Mouse (Mus musculus): ENCODE data around the gene Rad18. TPM values are rescaled to one million over a fixed set of nuclear protein-coding genes. Genes with fewer than 3 reads are reported as not detected.
"Not testable (repeated sequence)": the region's sequence is repeated elsewhere in the genome, so short reads cannot be mapped to it uniquely, and the experiment has no call there.

Rad18 gene
- polyA plus RNA-seq, 1 experiment from 2014 or later: 54.5 TPM

DNA sequence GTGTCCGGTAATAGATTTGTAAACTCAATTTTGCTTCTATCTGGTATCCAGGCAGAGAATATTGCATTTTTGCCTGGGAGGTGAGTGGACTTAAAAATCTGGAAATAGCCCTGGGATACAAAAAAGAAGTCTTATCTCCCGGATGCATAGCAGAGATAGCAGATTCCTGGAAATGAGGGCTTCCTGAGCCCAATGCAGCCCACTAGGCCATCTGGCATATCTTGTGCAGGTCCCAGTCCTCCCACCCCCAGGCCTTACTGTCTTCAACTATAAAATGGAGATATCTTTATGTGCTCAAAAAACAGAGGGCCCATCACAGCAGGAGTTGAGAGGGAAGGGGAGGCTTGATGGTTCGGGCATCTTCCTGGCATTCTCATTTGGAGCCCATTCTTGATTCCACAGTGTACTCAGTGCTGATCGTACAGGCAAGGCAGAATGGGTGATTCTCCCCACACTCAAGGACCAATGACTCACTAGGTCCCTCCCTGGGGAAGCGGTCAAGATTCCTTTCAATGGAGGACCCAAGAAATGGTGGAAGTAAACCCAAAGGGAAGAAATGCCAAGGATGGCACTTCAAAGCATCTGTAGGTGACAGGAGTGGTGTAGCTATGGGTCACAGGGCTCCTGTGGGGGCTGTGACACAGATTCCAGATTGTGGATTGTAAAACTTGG is 24.1 kb upstream of the Rad18 start:
- no peaks in the 10 kb centered on the region for H3K27me3 ChIP-seq (replicated peaks; ENCODE audit: low read depth, poor library complexity, severe bottlenecking)
- peaks cover 21% of the 10 kb centered on the region for H3K36me3 ChIP-seq (replicated peaks)
- H3K27ac ChIP-seq (replicated peaks): no peak overlapping the region
- no peak overlapping the region for H3K4me3 ChIP-seq
- WGBS: 94% methylated on average over 5 of the region's 5 CpGs
- no peak for DNase-seq (ENCODE audit: low spot score)
- H3K9me3 ChIP-seq: no peaks in the 10 kb centered on the region
- 0 out of 2 replicates have a peak, but pooled peaks cover 6% of the 10 kb centered on the region for H3K4me1 ChIP-seq

DNA sequence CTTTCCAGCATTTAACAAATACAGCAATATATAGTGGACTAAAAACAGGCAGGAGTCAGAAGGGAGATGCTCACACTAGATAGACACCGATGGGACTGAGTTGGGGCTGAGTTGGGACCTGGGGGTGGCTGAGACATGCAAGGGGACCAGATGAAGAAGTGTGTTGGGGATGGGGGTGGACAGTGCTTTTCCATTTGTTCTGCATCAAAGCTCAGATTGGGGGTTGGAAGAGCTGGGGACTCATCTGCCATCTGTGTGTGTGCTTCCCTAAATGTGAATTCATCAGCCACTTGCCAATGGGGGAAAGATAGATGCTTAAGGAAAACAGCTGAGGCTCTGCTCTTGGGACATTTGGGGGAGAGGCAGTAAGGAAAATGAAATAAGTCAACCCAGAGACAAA is 23.5 kb upstream of the Rad18 start:
- Histone ChIP-seq H3K4me3 (no peak overlapping the region), H3K36me3 (replicated peaks) (peaks cover 21% of the 10 kb centered on the region), H3K4me1 (0 out of 2 replicates have a peak, but pooled peaks cover 6% of the 10 kb centered on the region), H3K27me3 (replicated peaks; ENCODE audit: low read depth, poor library complexity, severe bottlenecking) (no peaks in the 10 kb centered on the region), H3K27ac (replicated peaks) (no peak overlapping the region), H3K9me3 (no peaks in the 10 kb centered on the region)
- 97% methylated on average over 1 of the region's 1 CpGs for WGBS
- no peak for DNase-seq (ENCODE audit: low spot score)

DNA sequence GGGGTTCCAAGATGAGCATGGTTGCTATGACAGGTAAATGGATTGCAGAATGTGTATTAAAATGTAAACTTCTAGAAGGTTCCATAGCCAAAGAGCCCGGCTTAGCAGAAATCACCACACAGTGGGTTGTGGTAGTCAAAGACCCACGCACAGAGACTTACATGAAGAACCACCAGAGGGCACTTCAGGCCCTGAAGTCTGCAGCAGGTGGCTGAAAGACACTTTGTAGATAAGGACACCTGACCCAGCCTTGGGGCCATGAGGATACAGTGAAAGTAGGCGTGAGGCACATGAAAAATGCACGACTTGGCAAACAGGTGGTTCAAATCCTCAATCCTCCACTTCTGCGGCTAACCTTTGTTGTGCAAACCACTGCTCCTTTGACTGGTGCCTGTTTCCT is 20.7 kb upstream of the Rad18 start:
- no peak overlapping the region for H3K27ac ChIP-seq (replicated peaks)
- DNase-seq (ENCODE audit: low spot score): peak; percentile 19
- WGBS: 65% methylated on average over 5 of the region's 5 CpGs

DNA sequence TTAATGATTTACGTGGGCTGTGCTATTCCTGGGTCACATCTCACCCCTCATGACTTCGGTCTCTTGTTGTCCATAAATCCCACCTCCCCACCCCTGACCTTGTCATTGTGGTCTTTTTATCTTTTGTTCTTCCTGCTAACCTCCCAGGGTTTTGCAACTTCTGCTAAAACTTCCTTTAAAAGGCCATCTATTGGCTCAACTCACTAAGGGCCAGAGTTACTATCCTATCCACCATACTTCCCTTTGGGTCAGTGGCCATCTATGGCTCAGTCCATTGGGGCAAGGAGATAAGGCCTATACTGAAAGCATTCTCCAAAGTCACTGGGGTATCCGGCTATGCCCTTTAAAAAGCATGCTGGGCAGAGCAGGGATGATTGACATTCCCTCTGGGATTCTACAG is 17.5 kb upstream of the Rad18 start:
- no peaks in the 10 kb centered on the region for H3K27me3 ChIP-seq (replicated peaks; ENCODE audit: low read depth, poor library complexity, severe bottlenecking)
- no peak overlapping the region for H3K27ac ChIP-seq (replicated peaks)
- WGBS: 85% methylated on average over 3 of the region's 3 CpGs
- no peak for DNase-seq (ENCODE audit: low spot score)
- no peak overlapping the region for H3K4me3 ChIP-seq
- no peaks in the 10 kb centered on the region; the same call in 1 of the 2 replicates for H3K9me3 ChIP-seq
- H3K36me3 ChIP-seq (replicated peaks): no peaks in the 10 kb centered on the region
- no peaks in the 10 kb centered on the region for H3K4me1 ChIP-seq

More for the DNA sequence above, 20.7 kb upstream of the Rad18 start:
- Histone ChIP-seq H3K4me3 (no peak overlapping the region), H3K9me3 (no peaks in the 10 kb centered on the region; the same call in 1 of the 2 replicates), H3K4me1 (no peaks in the 10 kb centered on the region), H3K27me3 (replicated peaks; ENCODE audit: low read depth, poor library complexity, severe bottlenecking) (no peaks in the 10 kb centered on the region), H3K36me3 (replicated peaks) (peaks cover 9% of the 10 kb centered on the region)

DNA sequence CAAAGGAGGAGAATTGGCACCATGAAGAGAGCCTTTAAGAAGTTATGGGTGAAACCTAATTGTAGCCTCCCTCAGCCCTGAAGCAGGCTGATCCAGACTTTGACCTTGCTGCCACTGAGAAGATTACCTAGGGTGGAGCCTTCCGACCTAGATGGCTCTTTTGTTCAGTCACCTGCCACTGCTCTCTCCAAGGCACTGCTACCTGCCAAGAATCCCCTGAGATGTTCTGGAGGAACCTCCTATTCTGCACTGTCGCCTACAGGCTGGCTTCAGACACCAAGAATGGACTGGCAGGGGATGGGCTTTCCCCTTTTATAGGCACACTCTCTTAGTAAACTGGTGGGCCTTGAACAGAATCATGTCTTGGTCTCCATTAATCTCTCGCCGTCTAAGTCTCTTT is 5.8 kb upstream of the Rad18 start:
- not testable (repeated sequence) for H3K9me3 ChIP-seq; H3K4me1 ChIP-seq; DNase-seq (ENCODE audit: low spot score); H3K36me3 ChIP-seq (replicated peaks); H3K27ac ChIP-seq (replicated peaks); H3K4me3 ChIP-seq
- 84% methylated on average over 4 of the region's 4 CpGs for WGBS
- peaks cover 16% of the 10 kb centered on the region for H3K27me3 ChIP-seq (replicated peaks; ENCODE audit: low read depth, poor library complexity, severe bottlenecking)

DNA sequence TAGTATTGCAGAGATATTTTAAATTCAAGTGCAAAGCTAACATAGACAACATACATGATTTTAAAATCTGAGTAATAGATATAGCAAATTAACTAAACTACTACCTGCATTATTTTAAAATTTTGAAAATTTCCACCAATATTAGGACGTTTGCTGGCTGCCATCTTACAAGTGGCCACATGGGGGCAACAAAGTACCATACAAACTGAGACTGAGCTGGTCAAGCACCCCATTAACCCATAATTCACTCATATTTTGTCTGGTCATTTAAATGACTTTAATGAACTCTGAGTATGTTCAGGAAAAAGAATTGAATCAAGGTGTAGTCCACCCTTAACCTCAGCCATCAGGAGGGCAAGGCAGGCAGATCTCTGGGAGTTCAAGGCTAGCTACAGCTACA is 3.9 kb upstream of the Rad18 start:
- Histone ChIP-seq H3K4me3 (no peak overlapping the region), H3K4me1 (peaks cover 6% of the 10 kb centered on the region), H3K27me3 (replicated peaks; ENCODE audit: low read depth, poor library complexity, severe bottlenecking) (peaks cover 19% of the 10 kb centered on the region), H3K36me3 (replicated peaks) (no peaks in the 10 kb centered on the region), H3K27ac (replicated peaks) (no peak overlapping the region), H3K9me3 (no peaks in the 10 kb centered on the region)
- 3% methylated on average over 1 of the region's 1 CpGs for WGBS
- peak; percentile 59 for DNase-seq (ENCODE audit: low spot score)

DNA sequence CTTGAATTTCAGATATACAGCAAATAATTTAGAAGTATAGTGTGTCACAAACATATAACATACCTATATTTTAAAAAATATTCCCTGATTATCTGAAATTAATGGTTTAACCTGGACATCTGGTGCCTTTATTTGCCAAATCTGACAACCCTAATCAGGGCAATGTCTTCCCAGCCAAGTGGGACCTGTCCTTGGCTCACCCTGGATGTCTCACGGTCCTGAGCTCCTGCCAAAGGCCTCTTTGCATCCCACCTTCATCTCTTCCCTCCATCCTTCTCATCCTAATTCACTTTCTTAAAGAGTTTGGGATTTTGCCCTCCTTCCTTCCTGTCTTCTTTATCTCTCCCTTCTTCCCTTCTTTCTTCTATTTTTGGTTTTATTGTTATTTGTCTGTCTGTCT is 2.6 kb upstream of the Rad18 start:
- WGBS: 71% methylated on average over 1 of the region's 1 CpGs
- Histone ChIP-seq H3K27me3 (replicated peaks; ENCODE audit: low read depth, poor library complexity, severe bottlenecking) (peaks cover 19% of the 10 kb centered on the region), H3K9me3 (no peaks in the 10 kb centered on the region)

DNA sequence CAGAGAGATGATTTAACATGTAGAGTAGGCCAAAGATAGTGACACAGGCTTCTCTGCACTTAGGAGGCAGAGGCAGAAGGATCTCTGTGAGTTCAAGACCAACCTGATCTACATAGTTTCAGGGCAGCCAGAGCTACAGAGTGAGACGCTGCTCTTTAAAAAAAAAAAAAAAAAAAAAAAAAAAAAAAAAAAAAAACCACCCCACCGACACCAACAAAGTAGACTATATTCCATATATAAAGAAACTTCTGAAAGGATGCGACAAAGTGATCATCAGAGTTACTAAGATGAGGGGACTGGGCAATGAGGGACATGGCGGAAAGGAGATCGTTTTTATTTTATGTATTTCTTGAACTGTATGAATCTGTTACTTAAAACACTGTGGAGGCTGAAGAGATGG is 2.0 kb downstream of the Rad18 start:
- Histone ChIP-seq H3K4me3 (no peak overlapping the region), H3K9me3 (no peaks in the 10 kb centered on the region), H3K27ac (replicated peaks) (no peak overlapping the region), H3K4me1 (peaks cover 10% of the 10 kb centered on the region), H3K27me3 (replicated peaks; ENCODE audit: low read depth, poor library complexity, severe bottlenecking) (peaks cover 19% of the 10 kb centered on the region), H3K36me3 (replicated peaks) (peaks cover 29% of the 10 kb centered on the region)
- WGBS: 92% methylated on average over 5 of the region's 5 CpGs
- DNase-seq (ENCODE audit: low spot score): no peak

More for the DNA sequence above, 2.6 kb upstream of the Rad18 start:
- Histone ChIP-seq H3K4me1 (peaks cover 10% of the 10 kb centered on the region), H3K27ac (replicated peaks) (no peak overlapping the region), H3K36me3 (replicated peaks) (no peaks in the 10 kb centered on the region), H3K4me3 (no peak overlapping the region)
- no peak for DNase-seq (ENCODE audit: low spot score)

DNA sequence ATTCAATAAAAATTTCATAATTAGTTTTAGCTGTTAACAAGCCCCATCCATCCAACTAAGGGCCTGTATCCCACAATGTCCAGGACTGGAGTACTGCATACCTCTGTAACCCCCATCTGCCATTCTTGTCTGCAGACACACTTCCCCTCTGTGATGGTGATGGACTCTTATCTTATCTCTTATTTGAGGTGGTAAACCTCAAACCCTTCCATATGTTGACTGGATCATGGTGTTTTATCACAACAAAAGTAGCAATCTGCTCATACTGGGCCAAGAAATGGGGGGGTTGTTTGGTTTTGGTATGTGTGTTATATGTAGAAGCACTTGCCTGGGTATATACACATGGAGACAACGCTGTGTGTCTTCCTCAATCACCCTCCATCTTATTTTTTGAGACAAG is 5.0 kb downstream of the Rad18 start:
- Histone ChIP-seq H3K36me3 (replicated peaks) (peaks cover 46% of the 10 kb centered on the region), H3K9me3 (no peaks in the 10 kb centered on the region), H3K4me1 (peaks cover 10% of the 10 kb centered on the region), H3K27me3 (replicated peaks; ENCODE audit: low read depth, poor library complexity, severe bottlenecking) (no peaks in the 10 kb centered on the region), H3K27ac (replicated peaks) (no peak overlapping the region), H3K4me3 (no peak overlapping the region)
- WGBS: 100% methylated on average over 1 of the region's 1 CpGs
- DNase-seq (ENCODE audit: low spot score): no peak

DNA sequence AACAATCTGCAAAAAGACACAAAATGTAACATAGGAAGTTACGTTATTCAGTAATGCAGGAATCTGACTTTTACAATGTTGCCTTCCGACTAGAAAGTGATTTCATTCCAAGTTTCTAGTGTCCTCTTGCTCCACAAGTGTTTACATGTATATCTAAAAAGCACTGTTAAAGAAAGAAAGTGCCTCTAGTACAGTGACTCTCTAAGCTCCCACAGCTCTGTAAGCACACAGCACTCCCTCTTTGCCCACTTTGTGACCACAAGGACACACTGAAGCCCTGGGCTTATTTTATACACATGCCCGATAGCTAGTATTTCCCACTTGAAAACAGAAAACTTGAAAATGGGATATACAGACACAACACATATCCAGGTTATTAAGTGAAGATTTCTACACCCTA is 8.5 kb downstream of the Rad18 start:
- no peak overlapping the region for H3K4me3 ChIP-seq
- peaks cover 66% of the 10 kb centered on the region for H3K36me3 ChIP-seq (replicated peaks)
- no peak overlapping the region for H3K27ac ChIP-seq (replicated peaks)
- H3K4me1 ChIP-seq: no peaks in the 10 kb centered on the region
- WGBS: 96% methylated on average over 3 of the region's 3 CpGs
- DNase-seq (ENCODE audit: low spot score): no peak
- H3K9me3 ChIP-seq: no peaks in the 10 kb centered on the region
- no peaks in the 10 kb centered on the region for H3K27me3 ChIP-seq (replicated peaks; ENCODE audit: low read depth, poor library complexity, severe bottlenecking)

DNA sequence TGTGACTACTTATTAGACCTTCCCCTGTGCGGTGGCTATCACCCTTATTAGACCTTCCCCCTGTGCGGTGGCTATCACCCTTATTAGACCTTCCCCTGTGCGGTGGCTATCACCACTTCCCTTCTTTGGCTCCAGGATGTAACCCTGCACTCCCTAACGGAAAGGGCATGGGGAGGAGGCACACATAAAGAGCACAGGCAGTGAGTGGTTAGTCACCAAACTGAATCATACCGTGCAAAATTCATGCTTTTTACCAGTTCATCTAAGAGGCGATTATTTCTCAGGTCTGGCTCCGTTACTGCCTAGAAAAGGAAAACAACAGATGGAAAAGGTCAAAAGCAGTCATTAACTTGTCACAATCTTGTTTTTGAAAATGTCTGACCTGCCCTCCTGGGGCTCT is 10.0 kb downstream of the Rad18 start:
- Histone ChIP-seq H3K4me1 (no peaks in the 10 kb centered on the region), H3K4me3 (no peak overlapping the region), H3K27ac (replicated peaks) (no peak overlapping the region), H3K27me3 (replicated peaks; ENCODE audit: low read depth, poor library complexity, severe bottlenecking) (no peaks in the 10 kb centered on the region), H3K36me3 (replicated peaks) (peaks cover 62% of the 10 kb centered on the region), H3K9me3 (no peaks in the 10 kb centered on the region)
- WGBS: 64% methylated on average over 7 of the region's 7 CpGs
- no peak for DNase-seq (ENCODE audit: low spot score)

DNA sequence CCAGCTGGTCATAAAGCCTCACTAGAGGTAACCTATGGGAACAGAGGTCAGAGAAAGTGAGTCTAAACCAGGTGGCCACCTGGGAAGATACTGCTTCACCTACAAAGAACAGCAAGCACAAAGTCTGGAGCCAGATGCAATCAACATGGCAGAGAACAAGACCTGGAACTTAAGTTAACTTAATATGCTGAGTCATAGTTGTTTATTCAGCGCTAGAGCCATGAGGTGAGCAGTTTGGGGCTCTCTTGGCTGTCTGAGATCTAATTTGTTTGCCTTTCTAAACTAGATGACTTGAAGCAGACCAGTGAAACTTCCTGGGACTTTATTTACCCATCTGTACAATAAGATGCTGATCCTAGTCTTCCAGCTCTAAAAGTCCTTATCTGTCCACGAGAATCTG is 12.4 kb downstream of the Rad18 start:
- peaks cover 68% of the 10 kb centered on the region for H3K36me3 ChIP-seq (replicated peaks)

DNA sequence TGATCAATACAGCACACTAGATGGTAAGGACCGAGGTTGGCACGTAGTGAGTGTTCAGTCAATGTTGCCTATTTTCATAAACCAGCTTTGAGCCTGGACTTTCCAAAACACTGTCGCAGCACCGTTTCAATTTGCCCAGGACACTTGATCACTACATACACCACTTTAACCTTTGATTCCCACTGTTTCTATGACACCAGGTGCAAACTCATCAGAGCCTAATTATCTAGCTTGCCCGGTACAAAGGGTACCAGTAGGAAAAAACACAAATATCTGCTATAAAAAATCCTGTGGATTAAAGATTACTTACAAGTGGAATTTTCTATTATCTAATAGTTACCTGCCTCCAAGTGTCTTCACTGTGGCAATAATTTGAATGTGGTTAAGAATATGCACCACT is 64.4 kb downstream of the Rad18 start:
- H3K9me3 ChIP-seq: no peaks in the 10 kb centered on the region
- H3K4me1 ChIP-seq: no peaks in the 10 kb centered on the region
- WGBS: 93% methylated on average over 5 of the region's 5 CpGs
- no peak for DNase-seq (ENCODE audit: low spot score)
- no peaks in the 10 kb centered on the region for H3K27me3 ChIP-seq (replicated peaks; ENCODE audit: low read depth, poor library complexity, severe bottlenecking)
- H3K4me3 ChIP-seq: no peak overlapping the region
- no peak overlapping the region for H3K27ac ChIP-seq (replicated peaks)
- H3K36me3 ChIP-seq (replicated peaks): peaks cover 31% of the 10 kb centered on the region

More for the DNA sequence above, 12.4 kb downstream of the Rad18 start:
- Histone ChIP-seq H3K27ac (replicated peaks) (no peak overlapping the region), H3K4me1 (no peaks in the 10 kb centered on the region), H3K27me3 (replicated peaks; ENCODE audit: low read depth, poor library complexity, severe bottlenecking) (no peaks in the 10 kb centered on the region), H3K9me3 (no peaks in the 10 kb centered on the region), H3K4me3 (no peak overlapping the region)
- WGBS: 91% methylated on average over 2 of the region's 2 CpGs
- DNase-seq (ENCODE audit: low spot score): no peak

Data from embryonic facial prominence, embryonic 10.5 days (tissue).